Mouse (Mus musculus): ENCODE measurements around the gene S100a1.

S100a1 gene

DNA sequence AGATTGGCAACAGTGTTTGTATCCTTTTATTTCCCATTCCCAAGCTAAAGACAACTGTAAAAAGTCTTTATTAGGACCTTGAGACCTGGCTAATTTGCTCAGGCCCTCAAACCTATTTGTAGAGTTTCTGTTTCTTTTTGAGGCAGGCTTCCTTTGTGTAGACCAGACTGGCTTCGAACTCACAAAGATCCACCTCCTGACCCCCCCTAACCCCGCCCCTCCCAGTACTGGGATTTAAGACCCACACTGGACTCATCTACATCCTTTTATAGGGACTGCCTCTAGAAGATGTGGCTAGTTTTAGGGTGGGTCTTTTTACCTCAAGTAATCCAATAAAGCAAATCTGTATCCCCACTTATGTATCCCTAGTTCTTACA is 4.5 kb downstream of the S100a1 start:
- no peak for DNase-seq (ENCODE audit: low spot score)

DNA sequence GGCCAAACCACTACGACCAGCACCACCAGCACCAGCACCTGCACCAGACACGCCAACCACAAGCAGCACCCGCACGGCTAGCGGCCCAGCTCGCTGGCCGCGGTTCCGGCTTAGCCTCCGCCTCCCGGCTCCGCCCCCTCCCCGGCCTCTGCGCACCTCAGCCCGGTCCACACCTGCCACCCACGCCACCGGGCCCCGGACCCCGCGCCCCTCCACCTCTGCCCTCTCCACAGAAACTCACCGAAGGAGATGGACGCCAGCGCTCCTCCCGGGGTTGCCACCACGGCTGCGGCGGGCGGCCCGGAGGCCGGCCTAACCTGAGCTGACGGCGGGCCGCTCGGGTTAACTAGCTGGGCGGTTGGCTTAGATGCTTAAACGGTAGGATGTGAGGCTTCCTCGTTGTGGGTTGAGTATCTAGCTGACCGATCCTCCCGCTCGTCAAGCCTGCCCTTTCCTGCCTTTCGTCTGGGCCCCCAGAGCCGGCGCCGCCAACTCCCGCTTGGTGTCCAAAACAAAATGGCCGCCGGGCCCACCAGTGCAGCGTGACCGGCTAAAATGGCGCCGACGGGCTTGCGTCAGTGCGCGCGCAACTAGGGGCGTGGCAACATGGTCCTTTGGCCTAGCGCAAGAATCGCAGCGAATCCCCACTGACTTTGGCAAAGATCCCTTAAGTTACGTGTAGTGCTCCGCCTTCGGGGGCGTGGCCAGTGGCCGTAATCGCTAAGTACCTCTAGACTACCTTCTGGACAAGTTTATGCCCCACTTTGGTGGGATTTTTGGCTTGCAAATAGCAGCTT is 5.0 kb downstream of the S100a1 start, which contains the start of gene Chtop:
Chtop (minus strand) TSS at position 549 of the 797 bp plus-strand sequence.
- DNase-seq (ENCODE audit: low spot score): peak; percentile 99

DNA sequence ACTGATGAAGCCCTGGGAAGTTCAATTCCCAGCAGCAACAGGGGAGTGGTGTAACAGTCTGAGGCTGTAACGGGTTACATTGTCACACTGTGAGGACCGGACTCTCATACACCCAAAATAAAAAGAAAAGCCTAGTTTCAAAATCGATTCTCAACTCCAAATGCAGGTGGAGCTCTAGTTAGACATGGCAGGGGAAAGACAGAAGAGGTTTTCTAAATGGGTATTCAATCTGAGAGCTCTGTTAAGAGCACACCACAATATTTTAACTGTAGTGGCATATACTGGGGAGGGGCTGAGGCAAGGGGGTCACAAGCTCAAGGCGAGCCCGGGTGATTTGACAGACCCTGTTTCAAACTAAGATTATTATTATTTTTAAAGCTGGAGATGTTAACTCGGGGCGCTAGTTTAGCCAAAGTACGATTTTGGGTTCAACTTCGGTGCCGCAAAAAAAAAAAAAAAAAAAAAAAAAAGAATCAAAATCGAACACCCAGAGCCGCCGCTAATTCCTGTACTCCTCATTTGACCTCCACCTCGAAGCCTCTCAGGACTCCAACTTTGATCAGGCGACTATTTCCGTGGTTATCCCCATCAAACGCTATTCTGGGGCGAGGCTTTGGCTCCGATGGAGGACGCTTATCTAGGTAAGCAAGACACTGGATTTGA is 5.8 kb downstream of the S100a1 start:
- DNase-seq (ENCODE audit: low spot score): no peak

DNA sequence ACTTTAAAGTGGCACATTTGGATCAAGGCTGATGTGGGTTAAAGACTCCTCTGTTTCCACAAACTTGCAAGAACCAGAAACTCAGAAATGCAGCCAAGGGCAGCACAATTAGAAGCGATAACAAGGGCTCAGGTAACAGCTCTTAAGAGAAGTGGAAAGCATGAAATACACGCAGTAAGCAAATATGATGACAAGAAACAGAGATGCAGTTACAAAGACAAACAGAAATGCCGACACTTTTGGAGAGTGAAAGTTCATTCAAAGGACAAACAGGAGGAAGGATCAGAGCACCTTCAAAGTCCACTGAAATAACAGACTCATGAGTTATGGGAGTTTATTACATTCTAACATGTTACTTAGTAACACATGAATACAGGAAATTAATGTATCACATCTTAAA is 7.8 kb downstream of the S100a1 start:
- DNase-seq (ENCODE audit: low spot score): no peak

DNA sequence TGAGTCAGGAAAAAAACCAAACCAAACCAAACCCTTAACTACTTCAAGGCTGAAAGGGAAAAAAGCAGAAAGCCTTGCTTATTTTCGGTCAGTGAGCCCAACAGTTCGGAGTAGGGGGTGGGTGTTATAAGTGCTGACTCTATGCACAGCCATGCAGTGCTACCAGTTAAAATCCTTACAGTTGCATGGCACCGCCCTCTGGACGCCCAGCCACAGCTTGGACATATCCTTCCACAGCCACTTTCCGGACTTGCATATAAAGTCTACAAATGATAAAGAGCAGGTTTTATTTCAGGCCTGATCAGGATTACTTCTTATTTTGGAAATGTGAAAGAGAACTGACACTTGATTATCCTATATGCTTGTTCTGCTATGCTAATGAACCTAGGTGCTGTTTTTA is 9.0 kb downstream of the S100a1 start:
- DNase-seq (ENCODE audit: low spot score): no peak

DNA sequence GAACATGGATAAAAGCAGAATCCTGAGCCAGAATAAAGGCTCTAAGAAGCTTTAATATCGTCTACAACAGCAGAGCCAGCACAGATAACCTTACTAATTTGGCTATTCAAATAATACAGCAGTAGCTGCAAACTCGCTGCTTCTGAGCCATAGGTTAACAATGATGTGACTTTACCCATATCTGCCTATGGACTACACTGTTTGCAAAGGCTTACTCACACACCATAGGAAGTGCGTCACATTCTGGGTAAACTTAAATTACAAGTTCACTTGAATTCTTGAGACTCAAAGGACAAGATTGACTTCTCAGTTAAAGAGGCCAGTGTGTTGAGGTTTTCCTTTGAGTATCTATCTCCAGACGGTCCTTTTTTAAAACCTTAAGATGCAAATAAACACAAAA is 10.7 kb downstream of the S100a1 start:
- DNase-seq (ENCODE audit: low spot score): no peak

DNA sequence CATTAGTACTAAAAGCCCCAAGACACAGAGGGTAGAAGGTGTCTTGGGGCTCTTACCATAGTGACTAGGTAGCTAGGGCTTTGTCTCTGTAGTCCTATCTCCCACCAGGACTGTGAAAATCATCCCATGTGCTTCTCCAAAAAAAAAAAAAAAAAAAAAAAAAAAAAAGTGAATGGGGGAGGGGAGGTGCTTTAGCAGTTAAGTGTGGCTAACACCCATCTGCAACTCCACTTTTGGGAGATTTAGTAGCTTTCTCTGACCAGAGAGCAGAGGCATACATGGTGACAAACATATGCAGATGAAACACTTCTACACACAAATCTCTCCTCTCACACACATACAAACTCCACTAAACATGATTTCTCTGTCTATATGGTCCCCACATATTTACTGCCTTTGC is 16.6 kb downstream of the S100a1 start:
- no peak for DNase-seq (ENCODE audit: low spot score)

DNA sequence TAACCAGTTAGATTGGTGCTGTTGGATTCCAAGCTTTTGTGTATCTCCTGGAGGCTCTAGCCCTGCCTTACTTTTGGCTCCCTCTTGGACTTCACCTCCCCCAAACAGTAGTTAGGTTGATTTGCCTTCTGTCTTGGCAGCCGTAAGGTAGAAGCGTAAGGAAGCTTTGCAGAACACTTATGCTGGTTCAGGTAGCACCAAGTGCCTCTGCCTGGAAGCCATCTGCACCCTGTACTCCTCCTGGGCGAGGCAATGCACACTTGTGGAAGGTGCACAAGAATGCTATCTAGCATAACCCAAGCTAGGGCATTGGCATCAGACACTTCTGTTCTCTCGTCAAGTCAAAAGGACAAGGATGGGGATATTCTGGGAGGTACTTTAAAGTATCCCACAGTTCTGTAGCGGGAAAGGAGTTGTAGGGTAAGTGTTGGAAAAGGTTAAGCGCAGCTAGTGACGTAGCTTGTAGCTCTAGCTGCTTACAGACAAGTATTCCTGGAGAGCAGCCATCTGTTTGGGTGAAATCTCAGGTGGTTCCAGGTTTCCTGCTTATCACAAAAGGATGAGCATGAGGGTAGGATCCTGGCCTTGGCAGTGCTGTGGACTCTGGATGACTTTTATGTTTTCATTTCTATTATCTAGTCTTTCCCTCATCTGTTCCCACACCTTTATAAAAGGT is 18.2 kb downstream of the S100a1 start:
- no peak for DNase-seq (ENCODE audit: low spot score)

DNA sequence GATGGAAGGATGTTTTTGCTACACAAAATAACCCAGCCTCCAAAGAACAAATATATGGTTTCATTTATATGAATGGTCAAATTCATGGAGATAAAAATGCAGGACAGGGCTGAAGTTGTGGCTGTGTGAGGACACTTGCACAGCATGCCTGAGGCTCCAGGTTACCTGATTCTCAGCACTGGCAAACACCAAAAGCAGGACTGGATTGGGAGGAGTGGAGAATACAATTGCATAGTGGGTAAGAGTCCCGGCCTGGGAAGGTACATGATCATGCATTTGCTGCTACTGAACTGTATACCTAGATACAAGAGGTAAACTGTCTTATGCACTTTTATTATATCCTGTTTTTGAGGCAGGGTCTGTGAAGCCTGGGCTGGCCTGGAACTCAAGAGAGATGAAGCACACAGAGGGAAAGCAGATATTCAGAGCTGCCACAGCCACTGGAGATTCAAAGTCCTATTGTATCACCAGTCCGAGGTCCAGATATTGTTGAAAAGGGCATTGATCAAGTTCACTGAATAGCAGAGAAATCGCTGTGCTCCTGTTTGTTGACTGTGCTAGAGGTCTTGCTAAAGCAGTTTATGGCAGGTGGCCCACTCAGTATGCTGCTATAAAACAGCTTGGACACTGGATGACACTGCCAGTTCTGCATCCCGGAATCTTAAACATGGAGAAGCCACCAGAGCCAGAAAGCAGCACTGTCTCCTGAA is 20.2 kb downstream of the S100a1 start:
- no peak for DNase-seq (ENCODE audit: low spot score)

DNA sequence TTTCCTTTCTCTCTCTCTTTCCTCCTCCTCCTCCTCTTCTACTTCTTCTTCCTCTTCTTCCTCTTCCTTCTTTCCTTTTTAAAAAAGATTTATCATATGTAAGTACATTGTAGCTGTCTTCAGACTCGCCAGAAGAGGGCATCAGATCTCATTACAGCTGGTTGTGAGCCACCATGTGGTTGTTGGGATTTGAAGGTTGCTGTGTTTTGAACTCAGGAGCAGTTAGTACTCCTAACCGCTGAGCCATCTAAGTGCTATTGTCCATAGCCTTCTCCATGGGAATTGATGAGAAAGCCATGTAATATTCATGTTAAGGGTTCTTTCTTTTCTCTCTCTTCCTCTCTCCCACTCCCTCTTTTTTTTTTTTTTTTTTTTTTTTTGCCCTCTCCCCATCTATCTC is 22.8 kb downstream of the S100a1 start:
- peak; percentile 70 for DNase-seq (ENCODE audit: low spot score)

DNA sequence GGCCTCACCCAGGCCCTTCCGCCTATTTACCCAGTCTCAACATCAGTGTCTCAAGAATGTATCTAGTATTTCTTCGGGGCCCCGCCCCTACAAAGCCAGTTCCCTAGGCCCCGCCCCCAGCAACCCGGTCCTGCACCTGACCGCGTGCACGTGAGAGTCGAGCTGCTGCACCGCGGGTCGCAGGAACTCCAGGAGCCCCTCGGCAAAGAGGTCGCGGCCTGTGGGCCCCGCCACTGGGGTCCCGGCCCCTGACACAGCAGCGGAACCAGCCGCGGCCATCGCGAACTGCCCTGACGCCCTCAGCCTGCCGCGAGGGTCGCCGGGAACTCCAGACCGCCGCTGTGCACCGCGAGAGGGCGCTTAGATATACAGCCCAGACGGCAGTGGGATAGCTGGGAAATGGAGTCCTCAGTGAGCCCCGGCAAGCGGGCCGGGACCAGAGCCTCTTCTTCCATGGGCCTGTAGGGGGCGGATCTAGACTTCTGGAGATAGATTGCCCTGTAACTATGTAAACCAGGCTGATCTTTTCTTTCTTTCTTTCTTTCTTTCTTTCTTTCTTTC is 23.4 kb downstream of the S100a1 start, which contains the start of gene Snapin:
Snapin (minus strand) TSS at position 338 of the 561 bp plus-strand sequence.
- DNase-seq (ENCODE audit: low spot score): peak; percentile 95

DNA sequence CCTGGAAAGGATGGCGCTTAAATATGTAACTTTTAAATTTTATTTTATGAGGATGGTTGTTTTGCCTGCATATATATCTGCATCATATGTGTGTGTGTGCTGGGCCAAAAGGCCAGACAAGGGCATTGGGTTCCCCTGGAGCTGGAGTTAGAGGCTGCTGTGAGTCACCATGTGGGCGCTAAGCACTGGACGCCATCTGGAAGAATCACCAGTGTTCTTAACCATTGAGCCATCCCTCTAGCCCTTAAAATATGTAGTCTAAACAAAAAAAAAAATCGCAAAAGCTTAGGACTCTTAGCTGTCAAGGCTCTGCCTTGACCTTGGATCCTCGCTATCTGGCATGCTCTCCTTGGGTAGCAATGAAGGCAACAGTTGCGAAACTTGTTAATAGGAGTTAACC is 25.6 kb downstream of the S100a1 start:
- no peak for DNase-seq (ENCODE audit: low spot score)

DNA sequence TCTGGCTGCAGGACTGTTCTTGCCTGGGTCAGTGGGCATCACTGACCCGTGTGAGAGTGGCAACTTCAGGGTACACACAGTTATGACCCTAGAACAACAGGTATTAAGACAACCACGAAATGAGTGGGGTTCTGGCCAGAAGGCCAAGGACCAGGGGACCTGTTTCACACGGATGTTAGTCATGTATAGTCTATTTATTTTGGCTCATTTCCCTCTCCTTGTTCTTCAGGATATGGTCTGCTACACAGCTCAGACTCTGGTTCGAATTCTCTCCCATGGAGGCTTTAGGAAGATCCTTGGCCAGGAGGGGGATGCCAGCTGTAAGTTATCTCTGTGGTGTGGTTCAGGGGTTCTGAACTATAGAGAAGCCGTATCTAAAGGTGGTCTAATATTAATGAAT is 27.2 kb downstream of the S100a1 start:
- DNase-seq (ENCODE audit: low spot score): no peak

DNA sequence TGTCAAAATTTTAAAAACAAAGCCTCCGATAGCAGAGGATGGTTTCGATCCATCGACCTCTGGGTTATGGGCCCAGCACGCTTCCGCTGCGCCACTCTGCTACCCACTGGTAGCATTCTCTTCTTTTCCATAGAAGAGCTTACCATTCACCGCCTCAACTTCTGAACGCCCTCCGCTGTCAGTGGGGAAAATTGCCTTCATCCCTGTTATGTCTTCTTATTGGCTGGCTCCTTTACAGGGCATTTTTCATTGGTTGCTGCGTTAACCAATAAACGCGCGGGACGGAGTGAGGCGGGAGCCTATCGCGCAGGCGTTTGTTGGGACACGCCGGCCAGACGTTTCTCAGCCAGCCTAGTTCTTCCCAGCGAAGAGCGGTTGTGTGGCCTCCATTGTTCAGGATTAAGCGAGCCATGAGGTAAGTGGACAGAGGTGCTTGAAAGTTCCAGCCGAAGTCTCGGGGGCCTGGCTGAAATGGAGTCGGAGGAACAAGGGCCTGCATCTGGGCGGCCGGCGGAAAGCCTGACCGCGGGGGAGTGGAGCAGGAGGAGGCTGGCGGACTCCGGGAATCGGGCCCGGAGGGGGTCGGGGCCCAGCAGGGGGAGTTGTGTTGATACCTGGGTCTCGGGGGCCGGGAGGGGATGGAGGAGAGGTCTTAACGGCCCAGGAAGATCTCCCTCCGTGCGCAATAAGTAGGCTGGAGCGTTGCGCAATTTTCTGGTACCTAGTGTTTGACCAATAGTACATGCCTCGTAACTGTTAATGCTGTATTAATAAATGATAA is 38.2 kb downstream of the S100a1 start, which contains the start of gene Ilf2:
Ilf2 (plus strand) TSS at position 296 of the 781 bp plus-strand sequence.
- peak; percentile 96 for DNase-seq (ENCODE audit: low spot score)

DNA sequence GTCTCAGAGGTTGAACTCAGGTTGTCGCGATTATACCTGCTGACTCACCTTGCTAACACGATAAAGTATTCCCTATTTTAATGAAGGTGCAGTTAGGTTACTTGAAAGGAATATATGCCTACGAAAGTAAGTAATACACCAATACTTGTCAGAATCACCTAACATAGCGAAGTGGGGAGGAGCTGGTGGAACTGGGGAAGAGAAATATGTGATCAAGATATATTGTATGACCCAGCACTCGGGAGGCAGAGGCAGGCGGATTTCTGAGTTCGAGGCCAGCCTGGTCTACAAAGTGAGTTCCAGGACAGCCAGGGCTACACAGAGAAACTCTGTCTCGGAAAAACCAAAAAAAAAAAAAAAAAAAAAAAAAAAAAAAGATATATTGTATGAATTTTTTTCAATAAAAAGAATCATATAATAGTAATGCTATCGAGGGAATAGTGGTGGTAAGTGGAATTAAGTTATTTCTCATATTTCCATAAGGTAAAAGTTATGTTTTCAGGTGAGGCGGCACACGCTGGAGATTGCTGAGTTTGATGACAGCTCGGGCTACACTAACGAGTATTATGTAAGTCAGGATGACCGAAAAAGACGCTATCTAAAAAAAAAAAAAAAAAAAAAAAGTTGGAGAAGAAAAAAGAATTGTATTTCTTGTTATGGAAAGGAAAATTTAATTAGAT is 38.9 kb downstream of the S100a1 start:
- DNase-seq (ENCODE audit: low spot score): no peak

DNA sequence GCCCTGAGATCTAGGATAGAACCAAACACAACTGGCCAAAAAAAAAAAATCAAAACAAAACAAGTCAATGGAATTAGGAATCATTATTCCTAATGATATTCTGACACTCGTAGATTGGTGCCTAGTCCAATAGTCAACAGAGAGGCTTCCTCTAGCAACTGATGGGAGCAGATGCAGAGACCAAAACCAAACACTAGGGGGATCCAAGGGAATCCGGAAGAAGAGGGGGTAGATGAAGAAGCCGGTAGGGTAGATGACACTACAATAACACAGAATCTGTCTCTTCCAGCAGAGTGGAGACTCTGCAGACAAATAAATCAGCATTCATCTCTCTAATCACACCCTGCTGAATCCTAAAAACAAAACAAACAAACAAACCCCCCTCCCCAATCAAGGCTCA is 42.0 kb downstream of the S100a1 start:
- DNase-seq (ENCODE audit: low spot score): peak; percentile 76

DNA sequence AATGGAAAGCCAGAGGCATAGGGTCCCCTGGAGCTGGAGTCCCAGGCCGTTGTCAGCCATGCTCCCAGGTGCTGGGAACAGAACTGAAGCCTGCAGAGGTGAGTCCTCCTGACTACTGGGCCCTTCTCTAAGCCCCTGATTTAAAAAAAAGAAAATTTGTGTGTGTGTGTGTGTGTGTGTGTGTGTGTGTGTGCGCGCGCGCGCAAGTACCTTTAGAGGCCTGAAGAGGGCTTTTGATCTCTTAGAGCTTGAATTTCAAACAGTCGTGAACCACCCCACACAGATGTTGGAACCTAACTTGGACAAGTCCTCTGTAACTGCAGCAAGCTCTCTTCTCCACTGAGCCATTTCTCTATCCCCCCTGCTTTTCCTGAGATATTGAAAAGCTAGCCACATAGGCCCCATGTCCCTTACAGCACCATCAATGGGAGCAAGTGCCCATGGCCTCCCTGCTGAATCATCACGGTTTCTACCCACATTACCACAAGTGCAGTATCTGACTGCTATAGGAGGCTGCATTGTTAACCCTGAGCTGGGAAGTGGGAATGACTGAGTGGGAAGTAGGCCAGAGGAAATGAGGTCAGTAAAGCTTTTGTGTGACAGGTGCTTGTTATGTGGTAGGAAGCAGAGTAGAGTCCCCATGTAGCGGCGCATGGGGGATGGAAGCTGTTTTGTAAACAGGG is 46.4 kb downstream of the S100a1 start:
- DNase-seq (ENCODE audit: low spot score): no peak

DNA sequence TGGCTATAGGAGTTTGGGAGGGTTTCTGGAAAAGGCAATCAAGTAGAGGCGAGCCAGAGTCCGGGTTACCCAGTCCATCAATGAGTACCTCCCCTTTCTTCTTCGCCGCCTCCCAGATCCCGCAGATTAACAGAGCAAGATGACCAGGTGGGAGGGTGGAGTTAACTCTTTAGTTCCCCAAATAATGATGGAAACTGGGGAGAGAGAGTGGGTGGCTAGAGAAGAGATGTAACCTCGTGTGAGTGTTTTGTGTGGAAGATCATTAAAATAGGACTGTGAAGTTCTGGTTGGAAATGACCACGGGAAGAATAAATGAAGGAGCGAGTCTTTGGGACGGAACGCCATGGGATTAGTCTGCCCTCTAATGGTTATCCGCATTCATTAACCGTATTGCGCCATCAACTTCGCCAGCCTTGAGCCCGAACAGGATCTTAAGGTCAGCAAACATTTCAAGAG is 47.9 kb downstream of the S100a1 start:
- DNase-seq (ENCODE audit: low spot score): no peak

DNA sequence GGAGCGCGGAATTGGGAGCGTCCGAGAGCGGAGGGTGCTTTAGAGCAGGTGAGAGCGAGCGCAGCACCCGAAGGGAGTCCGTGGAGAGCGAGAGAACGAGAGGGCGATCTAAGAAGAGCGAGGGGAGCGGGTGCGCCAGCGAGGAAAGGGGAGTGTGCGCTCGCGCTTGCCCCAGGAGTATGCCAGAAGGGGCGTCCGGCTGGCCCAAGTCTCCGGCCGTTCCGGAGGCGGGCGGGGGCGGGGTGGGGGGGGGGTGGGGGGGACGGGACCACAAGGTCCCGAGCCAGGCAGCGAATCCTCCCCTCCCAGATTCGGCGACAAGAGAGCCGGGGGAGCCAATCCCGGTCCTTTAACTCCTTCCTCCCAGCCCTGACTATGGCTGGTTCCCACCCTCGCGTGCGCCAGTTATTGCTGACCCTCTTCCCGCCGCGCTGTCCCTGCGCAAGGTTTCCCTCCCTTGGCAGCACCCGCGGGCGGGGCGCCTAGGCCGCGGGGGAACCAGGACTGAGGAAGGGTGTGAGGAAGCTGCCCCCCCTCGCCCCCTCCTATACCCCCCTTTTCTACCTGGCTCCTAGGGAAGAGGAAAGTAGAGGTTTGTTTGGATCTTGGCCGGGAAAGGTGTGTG is 48.4 kb downstream of the S100a1 start, which contains the start of gene Npr1:
Npr1 (minus strand) TSS at position 181 of the 625 bp plus-strand sequence.
- DNase-seq (ENCODE audit: low spot score): no peak
